Mouse (Mus musculus) lung, embryonic 14.5 days (tissue): Measurements from ENCODE around the gene Fam13c. TPM values are rescaled to one million over a fixed set of nuclear protein-coding genes. Genes with fewer than 3 reads are reported as not detected.

Experiments
- ATAC-seq: fragments of 200-750 bp; cut with Nextera tagmentation; 2 replicates; pipeline ENCODE4 v1.8.0; 2017; ENCODE audit warnings: mild to moderate bottlenecking, moderate TSS enrichment, moderate library complexity; ENCODE audit not compliant: insufficient read depth
- DNase-seq: peaks from one replicate; pipeline ENCODE4 v3.0.0-alpha.2; 2015
- H3K27ac ChIP-seq: fragments of 300-500 bp; sonication (generic); 2 replicates; pipeline ENCODE4 v1.5.1; 2014; ENCODE audit warnings: low read depth, mild to moderate bottlenecking, moderate library complexity
- H3K27me3 ChIP-seq: fragments of 300-500 bp; sonication (generic); 2 replicates; pipeline ENCODE4 v1.6.1; 2014; ENCODE audit warnings: low read length, control low read depth; ENCODE audit not compliant: insufficient read depth
- H3K36me3 ChIP-seq: fragments of 300-500 bp; sonication (generic); 2 replicates; pipeline ENCODE4 v1.6.1; 2014; ENCODE audit warnings: control low read depth; ENCODE audit not compliant: insufficient read depth
- H3K4me1 ChIP-seq: fragments of 300-500 bp; sonication (generic); 2 replicates; pipeline ENCODE4 v1.6.1; 2014; ENCODE audit warnings: antibody characterized with exemption, control low read depth; ENCODE audit not compliant: insufficient read depth
- H3K4me2 ChIP-seq: fragments of 300-500 bp; sonication (generic); 2 replicates; pipeline ENCODE4 v1.6.1; 2014; ENCODE audit warnings: mild to moderate bottlenecking
- H3K4me3 ChIP-seq: fragments of 300-500 bp; sonication (generic); 2 replicates; pipeline ENCODE4 v1.5.1; 2014; ENCODE audit warnings: low read depth, low read length
- H3K9ac ChIP-seq: fragments of 300-500 bp; sonication (generic); 2 replicates; pipeline ENCODE4 v1.6.1; 2014
- H3K9me3 ChIP-seq: fragments of 300-500 bp; sonication (generic); 2 replicates; pipeline ENCODE4 v1.6.1; 2016; ENCODE audit warnings: low read depth, low read length, control low read depth
- CTCF ChIP-seq: IDR thresholded peaks from 2 replicates; pipeline ENCODE4 v1.5.1; 2016; ENCODE audit warnings: antibody characterized with exemption, low read depth
- WGBS: fragments of 180-500 bp; shearing (Covaris S2); extraction: QIAGEN DNeasy Blood & Tissue Kit; methylation state at CpG from one replicate; pipeline ENCODE4 v1.1.7; 2014; 5-methylcytosine and 5-hydroxymethylcytosine counted together
- polyA plus RNA-seq: library from polyadenylated mRNA; unstranded; fragments of >200 nt; fragmentation: Nextera tagmentation; extraction: Ambion mirVana; gene quantifications from 2 replicates; pipeline ENCODE4 v1.2.1, GENCODE M21; 2014

Gene Fam13c
- 9.1 and 9.7 TPM in 2 replicates for polyA plus RNA-seq

DNA sequence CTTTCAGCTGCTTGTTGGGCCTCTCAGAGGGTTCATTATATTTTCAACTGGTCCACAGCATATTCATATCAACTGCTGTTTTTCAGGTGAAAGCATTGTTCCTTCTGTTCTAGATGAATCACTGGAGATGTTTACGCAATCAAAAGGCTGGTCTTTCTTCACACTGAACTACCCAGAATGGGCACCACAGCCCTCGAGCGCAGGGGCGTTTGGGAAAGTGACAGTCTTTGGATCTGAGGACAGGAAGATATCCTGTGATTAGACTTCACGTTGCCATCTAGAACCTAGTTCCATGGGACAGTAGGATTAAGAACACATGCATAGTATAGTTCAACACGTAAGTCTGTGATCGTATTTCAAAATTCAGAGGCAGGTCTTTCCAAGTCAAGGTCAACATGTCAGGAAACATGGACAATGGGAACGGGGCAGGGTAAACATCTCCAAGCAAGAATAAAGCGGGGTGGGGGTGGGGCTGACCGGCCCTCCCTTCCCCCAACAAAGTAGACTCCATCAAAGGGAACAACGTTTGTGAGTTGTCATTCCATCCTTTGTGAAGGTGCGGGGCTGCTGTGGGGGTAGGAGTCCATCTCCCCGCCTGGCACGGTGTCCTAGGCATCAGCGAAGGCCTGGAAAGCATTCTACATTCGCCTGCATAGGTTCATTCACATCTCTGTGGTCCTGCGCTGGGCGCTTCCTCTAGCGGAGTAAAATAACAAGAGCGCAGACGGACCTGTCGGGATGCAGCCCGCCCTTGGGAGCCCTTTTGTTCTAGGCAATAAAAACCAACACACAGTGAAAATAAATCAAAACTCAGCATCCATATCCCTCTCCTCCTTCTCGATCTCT, at the start of gene Fam13c:
TSS of gene Fam13c (plus strand) at position 806 of the 846 bp plus-strand sequence.
- no peak for TF ChIP-seq CTCF
- Histone ChIP-seq H3K9ac (peak within 1 kb of the TSS; percentile 66), H3K4me2 (peak within 1 kb of the TSS; percentile 84), H3K4me3 (peak within 1 kb of the TSS; percentile 68), H3K27me3 (no peaks in the 10 kb centered on the region), H3K9me3 (no peaks in the 10 kb centered on the region), H3K36me3 (no peaks in the 10 kb centered on the region), H3K27ac (peak within 1 kb of the TSS; percentile 44; the same call in 1 of the 2 replicates), H3K4me1 (peaks cover 2% of the 10 kb centered on the region; the same call in 1 of the 2 replicates)
- DNase-seq = peak; percentile 56
- ATAC-seq = peak; percentile 57; the same call in 1 of the 2 replicates
- 11% methylated on average over 24 of the region's 24 CpGs for WGBS

DNA sequence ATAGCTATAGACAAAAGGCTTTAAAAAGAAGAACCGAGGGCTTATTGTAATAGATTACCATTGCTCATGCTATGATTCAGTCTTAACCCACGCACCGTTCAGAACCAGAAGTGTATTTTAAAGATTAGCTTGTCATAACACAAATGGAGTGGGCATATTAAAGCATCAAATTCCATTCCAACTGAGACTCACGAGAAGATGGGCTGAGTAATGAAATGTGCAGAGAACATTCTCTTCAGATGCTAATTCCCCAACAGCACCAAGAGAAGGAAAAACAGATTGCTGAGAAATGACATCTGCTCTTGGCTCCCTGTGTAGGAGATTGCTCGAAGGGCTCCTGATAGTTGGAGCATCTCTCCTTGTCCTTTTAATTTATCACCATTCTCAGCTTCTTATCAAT, 44.4 kb upstream of the Fam13c start:
- Histone ChIP-seq H3K36me3 (no peaks in the 10 kb centered on the region), H3K27ac (no peak overlapping the region), H3K9ac (no peak overlapping the region), H3K4me1 (no peaks in the 10 kb centered on the region), H3K4me2 (no peak overlapping the region), H3K27me3 (no peaks in the 10 kb centered on the region), H3K4me3 (no peak overlapping the region), H3K9me3 (peaks cover 11% of the 10 kb centered on the region; the same call in 1 of the 2 replicates)
- 73% methylated on average over 5 of the region's 5 CpGs for WGBS
- DNase-seq = no peak
- no peak for ATAC-seq
- TF ChIP-seq CTCF = no peak

DNA sequence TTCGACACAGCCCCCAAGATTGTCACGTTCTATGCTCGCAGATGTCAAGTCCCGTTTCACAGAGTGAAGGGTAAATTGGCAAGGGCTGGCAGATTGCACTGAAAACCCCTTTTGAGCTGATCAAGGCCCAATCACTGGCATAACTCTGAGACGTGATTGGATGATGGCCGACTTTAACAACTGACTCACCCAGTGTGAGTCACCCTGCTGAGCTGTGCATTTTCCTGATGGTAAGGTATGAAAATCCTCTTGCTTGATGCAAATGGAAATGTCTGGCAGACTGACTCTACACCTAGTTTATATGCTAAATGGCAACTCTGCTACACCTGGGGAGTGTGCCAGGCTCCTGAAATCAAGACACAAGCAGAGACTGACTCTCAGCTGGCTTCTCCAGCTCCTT, 42.1 kb upstream of the Fam13c start:
- H3K4me2 ChIP-seq = no peak overlapping the region
- TF ChIP-seq CTCF = no peak
- no peak for DNase-seq
- no peak overlapping the region for H3K9ac ChIP-seq
- H3K4me1 ChIP-seq = no peaks in the 10 kb centered on the region
- no peak overlapping the region for H3K27ac ChIP-seq
- ATAC-seq = no peak
- WGBS = 88% methylated on average over 6 of the region's 6 CpGs
- no peak overlapping the region for H3K4me3 ChIP-seq
- H3K27me3 ChIP-seq = no peaks in the 10 kb centered on the region
- no peaks in the 10 kb centered on the region for H3K36me3 ChIP-seq
- peaks cover 11% of the 10 kb centered on the region; the same call in 1 of the 2 replicates for H3K9me3 ChIP-seq

DNA sequence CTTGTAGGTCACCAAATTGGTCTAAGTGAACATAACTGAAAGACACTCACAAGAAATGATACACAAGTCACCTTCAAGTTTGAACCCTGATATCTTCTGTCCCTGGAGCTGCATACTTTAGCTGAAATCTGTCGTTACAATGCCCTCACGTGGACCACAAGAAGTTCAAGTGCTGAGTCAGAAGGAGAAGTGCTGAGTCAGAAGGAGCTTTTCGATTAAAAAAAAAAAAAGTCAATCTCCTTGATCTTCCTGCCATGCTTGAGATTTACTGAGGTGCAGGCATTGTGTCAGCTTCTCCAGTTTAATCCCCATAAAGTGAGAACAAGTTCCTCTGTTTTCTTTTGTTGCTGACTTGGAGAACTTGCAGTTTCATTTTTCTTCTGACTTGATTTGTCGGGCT, 38.3 kb upstream of the Fam13c start:
- peaks cover 6% of the 10 kb centered on the region; the same call in 1 of the 2 replicates for H3K9me3 ChIP-seq
- no peak for TF ChIP-seq CTCF
- ATAC-seq (no peak), DNase-seq (no peak)
- 71% methylated on average over 4 of the region's 4 CpGs for WGBS
- no peaks in the 10 kb centered on the region for H3K27me3 ChIP-seq
- no peaks in the 10 kb centered on the region for H3K4me1 ChIP-seq
- no peak overlapping the region for H3K27ac ChIP-seq
- H3K9ac ChIP-seq = no peak overlapping the region
- no peaks in the 10 kb centered on the region for H3K36me3 ChIP-seq
- no peak overlapping the region for H3K4me3 ChIP-seq
- no peak overlapping the region for H3K4me2 ChIP-seq

DNA sequence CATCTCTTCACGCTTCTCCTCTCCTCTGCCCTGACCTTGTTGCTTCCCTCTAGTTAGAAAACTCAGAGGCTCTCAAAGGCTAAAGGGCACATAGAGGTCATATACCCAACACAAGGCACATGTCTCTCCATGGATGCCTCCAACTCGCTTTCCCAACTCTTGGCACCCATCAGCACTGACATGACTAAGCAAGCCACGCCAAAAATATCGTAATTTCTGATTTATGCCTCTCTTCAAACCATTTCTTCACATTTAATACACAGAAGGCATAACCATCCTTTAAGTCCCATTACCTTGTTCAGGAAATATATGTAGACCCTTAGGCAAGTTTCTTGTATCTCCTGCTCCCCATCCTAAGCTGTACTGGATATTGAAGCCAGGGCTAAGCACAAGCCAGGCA, 37.6 kb upstream of the Fam13c start:
- H3K27me3 ChIP-seq = no peaks in the 10 kb centered on the region
- DNase-seq (no peak), ATAC-seq (no peak)
- H3K9ac ChIP-seq = no peak overlapping the region
- WGBS = 81% methylated on average over 4 of the region's 4 CpGs
- no peak overlapping the region for H3K27ac ChIP-seq
- H3K4me2 ChIP-seq = no peak overlapping the region
- no peaks in the 10 kb centered on the region for H3K4me1 ChIP-seq
- peaks cover 6% of the 10 kb centered on the region; the same call in 1 of the 2 replicates for H3K9me3 ChIP-seq
- no peak overlapping the region for H3K4me3 ChIP-seq
- no peaks in the 10 kb centered on the region for H3K36me3 ChIP-seq
- TF ChIP-seq CTCF = no peak

DNA sequence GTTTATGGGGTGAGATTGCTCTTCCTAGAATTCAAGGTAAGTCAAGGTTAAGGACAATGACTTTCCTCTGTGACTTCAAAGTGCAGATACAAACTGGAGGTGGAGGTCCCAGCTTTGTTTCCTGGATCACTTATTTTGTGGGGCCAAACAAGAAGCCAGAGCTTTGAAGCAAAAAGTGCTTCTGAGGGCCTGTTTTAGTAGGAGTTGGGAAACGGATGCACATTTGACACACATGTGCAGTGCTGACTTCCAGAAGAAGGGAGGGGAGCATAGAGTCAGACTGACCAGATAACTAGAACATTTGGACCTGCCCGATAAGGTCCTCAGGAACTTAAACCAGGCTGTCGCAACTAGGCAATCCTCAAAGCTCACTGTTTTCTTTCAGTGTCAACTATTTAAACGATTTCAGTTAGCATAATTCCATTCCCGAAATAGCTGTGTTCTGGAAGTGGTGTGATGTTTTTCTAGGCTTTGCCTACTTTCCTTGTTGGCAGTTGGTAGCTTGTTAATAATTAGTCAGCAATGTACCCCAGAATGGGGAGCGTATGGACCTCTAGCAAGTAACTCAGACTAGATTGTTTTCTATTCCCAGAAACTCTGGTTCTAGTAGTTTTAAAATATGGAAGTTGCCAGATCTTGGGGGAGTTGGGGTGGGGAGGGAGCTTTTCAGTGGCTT, 22.3 kb upstream of the Fam13c start:
- 73% methylated on average over 6 of the region's 6 CpGs for WGBS
- Histone ChIP-seq H3K27ac (no peak overlapping the region), H3K9ac (no peak overlapping the region), H3K4me3 (no peak overlapping the region), H3K36me3 (no peaks in the 10 kb centered on the region), H3K4me2 (no peak overlapping the region), H3K27me3 (no peaks in the 10 kb centered on the region), H3K9me3 (no peaks in the 10 kb centered on the region), H3K4me1 (no peaks in the 10 kb centered on the region)
- no peak for DNase-seq
- no peak for ATAC-seq
- no peak for TF ChIP-seq CTCF
